Mouse (Mus musculus): ENCODE data around the gene Nasp. TPM values are rescaled to one million over a fixed set of nuclear protein-coding genes. Genes with fewer than 3 reads are reported as not detected.
"Not testable (repeated sequence)": the region's sequence is repeated elsewhere in the genome, so short reads cannot be mapped to it uniquely, and the experiment has no call there.

Nasp gene
- polyA plus RNA-seq (2015; fragmentation: Nextera tagmentation; extraction: Ambion mirVana), result 83.0 and 104 TPM in 2 replicates

DNA sequence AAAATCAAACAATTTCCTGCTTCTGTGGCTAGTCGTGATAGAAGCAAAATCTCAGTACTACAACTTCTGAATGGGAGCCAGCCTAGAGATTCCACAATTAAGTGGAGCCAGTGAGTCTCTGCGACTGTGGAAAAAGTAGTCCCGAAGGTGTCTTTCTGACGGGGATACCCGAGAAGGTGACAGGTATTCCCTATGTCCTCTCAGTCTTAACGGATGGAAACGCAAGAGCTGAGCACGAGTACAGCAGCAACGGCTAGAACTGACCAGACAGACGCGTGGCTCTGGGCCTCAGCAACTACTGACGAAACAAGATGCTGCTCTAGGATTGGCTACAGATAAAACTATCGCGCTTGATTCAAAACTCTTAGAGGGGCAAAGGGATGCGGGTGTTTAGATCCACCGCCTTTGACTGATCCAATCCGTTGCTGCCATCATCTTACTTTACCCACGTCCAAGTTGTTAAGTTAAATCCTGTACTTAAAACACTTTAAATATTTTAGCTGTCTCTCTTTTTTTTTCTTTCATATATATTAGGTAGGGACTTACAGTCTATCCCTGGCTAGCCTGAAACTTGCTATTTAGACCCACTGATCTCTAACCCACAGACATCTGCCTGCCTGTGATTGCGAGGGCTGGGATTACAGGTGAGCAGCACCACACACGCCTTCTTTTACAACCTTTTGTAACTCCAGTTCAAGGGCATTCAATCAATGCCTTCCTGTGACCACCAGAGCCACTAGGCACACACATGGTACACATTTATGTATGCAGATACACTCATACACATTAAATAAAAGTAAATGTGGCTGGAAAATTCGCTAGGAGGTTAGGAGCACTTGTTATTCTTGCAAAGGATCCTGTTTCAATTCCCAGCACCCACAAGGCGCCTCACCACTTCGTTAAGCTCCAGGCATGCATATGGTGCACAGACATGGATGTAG lies at the start of gene Nasp:
Nasp (minus strand) TSS at position 220 of the 941 bp plus-strand sequence.
- DNase-seq (peak; percentile 71), ATAC-seq (ENCODE audit: low read depth) (peak; percentile 78)
- WGBS (ENCODE audit: insufficient replicate concordance), result 7% methylated on average over 23 of the region's 23 CpGs
- Histone ChIP-seq H3K36me3 (peaks cover 13% of the 10 kb centered on the region), H3K9ac (peak within 1 kb of the TSS; percentile 90), H3K27me3 (no peaks in the 10 kb centered on the region), H3K4me3 (replicated peaks) (peak within 1 kb of the TSS; percentile 96), H3K4me1 (replicated peaks) (peaks cover 25% of the 10 kb centered on the region), H3K4me2 (peak within 1 kb of the TSS; percentile 88), H3K9me3 (replicated peaks) (no peaks in the 10 kb centered on the region), H3K27ac (peak within 1 kb of the TSS; percentile 94)

- no peak for ATAC-seq (ENCODE audit: low read depth)
- H3K4me2 ChIP-seq, result no peak overlapping the region
- H3K27me3 ChIP-seq, result peaks cover 3% of the 10 kb centered on the region; the same call in 1 of the 2 replicates
- no peak overlapping the region for H3K4me3 ChIP-seq (replicated peaks)
- H3K27ac ChIP-seq, result no peak overlapping the region
- peaks cover 20% of the 10 kb centered on the region for H3K4me1 ChIP-seq (replicated peaks)
- H3K9ac ChIP-seq, result no peak overlapping the region
- WGBS (ENCODE audit: insufficient replicate concordance), result 68% methylated on average over 3 of the region's 3 CpGs
- no peaks in the 10 kb centered on the region for H3K36me3 ChIP-seq
- no peak for DNase-seq
- no peaks in the 10 kb centered on the region for H3K9me3 ChIP-seq (replicated peaks)
These were observed 48.3 kb upstream of the Nasp start for GRCm38 (mm10) chr4:116676027-116676426.

GRCm38 (mm10) chr4:116674761-116675160 lies 47.0 kb upstream of the Nasp start:
- not testable (repeated sequence) for H3K9me3 ChIP-seq (replicated peaks); H3K4me2 ChIP-seq; H3K27me3 ChIP-seq; DNase-seq; H3K4me3 ChIP-seq (replicated peaks); ATAC-seq (ENCODE audit: low read depth); H3K36me3 ChIP-seq; H3K9ac ChIP-seq; H3K27ac ChIP-seq
- peaks cover 20% of the 10 kb centered on the region for H3K4me1 ChIP-seq (replicated peaks)
- 78% methylated on average over 6 of the region's 6 CpGs for WGBS (ENCODE audit: insufficient replicate concordance)

DNA sequence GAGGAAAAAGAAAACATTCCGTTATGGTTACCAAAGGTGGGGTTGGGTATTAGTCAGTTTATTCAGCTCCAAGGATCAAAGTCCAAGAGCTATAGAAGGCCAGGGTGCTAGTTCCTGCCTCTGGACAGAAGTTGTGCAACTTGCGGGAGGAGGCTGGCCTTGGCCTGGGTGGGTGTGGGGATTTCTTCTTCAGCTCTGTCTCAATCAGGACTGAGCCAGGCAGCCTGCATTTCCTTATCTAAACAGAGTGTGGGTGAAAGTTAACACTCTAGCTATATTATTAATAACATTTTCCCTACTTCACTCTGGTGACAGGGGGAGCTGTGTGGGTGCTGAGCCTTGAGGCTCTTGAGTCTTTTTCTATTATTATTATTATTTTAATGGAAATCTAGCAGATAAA lies 45.0 kb upstream of the Nasp start:
- no peaks in the 10 kb centered on the region for H3K9me3 ChIP-seq (replicated peaks)
- peaks cover 20% of the 10 kb centered on the region for H3K4me1 ChIP-seq (replicated peaks)
- 30% methylated on average over 2 of the region's 2 CpGs for WGBS (ENCODE audit: insufficient replicate concordance)
- ATAC-seq (ENCODE audit: low read depth) (peak; percentile 88), DNase-seq (peak; percentile 60)
- H3K27ac ChIP-seq, result peak overlapping the region; percentile 50; the same call in 1 of the 2 replicates
- H3K9ac ChIP-seq, result no peak overlapping the region
- H3K4me3 ChIP-seq (replicated peaks), result no peak overlapping the region
- no peaks in the 10 kb centered on the region for H3K36me3 ChIP-seq
- peak overlapping the region; percentile 27 for H3K4me2 ChIP-seq
- no peaks in the 10 kb centered on the region for H3K27me3 ChIP-seq

DNA sequence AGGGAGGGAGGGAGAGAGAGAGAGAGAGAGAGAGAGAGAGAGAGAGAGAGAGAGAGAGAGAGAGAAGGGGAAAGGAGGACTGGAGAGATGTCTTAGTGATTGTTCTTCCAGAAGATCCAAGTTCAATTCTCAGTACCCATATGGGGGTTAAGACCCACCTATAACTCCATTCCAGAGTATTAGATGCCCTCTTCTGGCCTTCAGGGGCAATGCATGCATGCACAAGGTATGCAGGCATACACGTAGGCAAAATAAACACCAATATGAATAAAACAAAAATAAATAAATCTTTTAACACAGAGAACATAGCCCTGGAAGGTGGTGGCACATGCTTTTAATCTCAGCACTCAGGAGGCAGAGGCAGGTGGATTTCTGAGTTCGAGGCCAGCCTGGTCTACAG lies 41.5 kb upstream of the Nasp start:
- peaks cover 24% of the 10 kb centered on the region for H3K4me1 ChIP-seq (replicated peaks)
- H3K9me3 ChIP-seq (replicated peaks), result no peaks in the 10 kb centered on the region
- H3K4me3 ChIP-seq (replicated peaks), result no peak overlapping the region
- ATAC-seq (ENCODE audit: low read depth) (no peak), DNase-seq (no peak)
- no peaks in the 10 kb centered on the region for H3K27me3 ChIP-seq
- no peak overlapping the region for H3K4me2 ChIP-seq
- WGBS (ENCODE audit: insufficient replicate concordance), result 34% methylated on average over 2 of the region's 2 CpGs
- no peaks in the 10 kb centered on the region for H3K36me3 ChIP-seq
- H3K9ac ChIP-seq, result no peak overlapping the region
- no peak overlapping the region for H3K27ac ChIP-seq

GRCm38 (mm10) chr4:116668145-116668544 lies 40.4 kb upstream of the Nasp start:
- DNase-seq, result no peak
- H3K9ac ChIP-seq, result no peak overlapping the region
- H3K4me3 ChIP-seq (replicated peaks), result no peak overlapping the region
- H3K27ac ChIP-seq, result no peak overlapping the region
- no peak for ATAC-seq (ENCODE audit: low read depth)
- no peaks in the 10 kb centered on the region for H3K27me3 ChIP-seq
- peaks cover 16% of the 10 kb centered on the region for H3K4me1 ChIP-seq (replicated peaks)
- H3K9me3 ChIP-seq (replicated peaks), result no peaks in the 10 kb centered on the region
- 23% methylated on average over 3 of the region's 3 CpGs for WGBS (ENCODE audit: insufficient replicate concordance)
- H3K36me3 ChIP-seq, result no peaks in the 10 kb centered on the region
- no peak overlapping the region for H3K4me2 ChIP-seq

- H3K4me1 ChIP-seq (replicated peaks), result peaks cover 4% of the 10 kb centered on the region; the same call in 1 of the 2 replicates
- ATAC-seq (ENCODE audit: low read depth) (no peak), DNase-seq (no peak)
- no peak overlapping the region for H3K9ac ChIP-seq
- no peaks in the 10 kb centered on the region for H3K27me3 ChIP-seq
- H3K9me3 ChIP-seq (replicated peaks), result no peaks in the 10 kb centered on the region
- H3K27ac ChIP-seq, result no peak overlapping the region
- no peak overlapping the region for H3K4me3 ChIP-seq (replicated peaks)
- WGBS (ENCODE audit: insufficient replicate concordance), result 41% methylated on average over 4 of the region's 4 CpGs
- no peak overlapping the region for H3K4me2 ChIP-seq
- H3K36me3 ChIP-seq, result no peaks in the 10 kb centered on the region
These were observed 38.9 kb upstream of the Nasp start for GRCm38 (mm10) chr4:116666625-116667024.

DNA sequence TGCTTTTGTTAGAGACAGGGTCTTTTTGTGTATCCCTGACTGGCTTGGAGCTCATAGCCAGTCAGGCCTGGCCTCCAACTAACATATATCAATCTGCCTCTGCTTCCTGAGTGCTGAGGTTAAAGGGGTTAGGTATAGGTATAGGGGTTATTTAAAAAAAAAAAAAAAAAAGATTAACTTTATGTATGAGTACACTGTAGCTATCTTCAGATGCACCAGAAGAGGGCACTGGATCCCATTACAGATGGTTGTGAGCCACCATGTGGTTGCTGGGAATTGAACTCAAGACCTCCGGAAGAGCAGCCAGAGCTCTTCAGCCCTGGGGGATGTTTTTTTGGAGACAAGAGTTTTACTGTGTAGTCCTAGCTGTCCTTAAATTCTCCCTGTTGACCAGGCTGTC lies 34.3 kb upstream of the Nasp start:
- ATAC-seq (ENCODE audit: low read depth), result no peak
- H3K27ac ChIP-seq, result no peak overlapping the region
- H3K36me3 ChIP-seq, result no peaks in the 10 kb centered on the region
- no peak overlapping the region for H3K4me3 ChIP-seq (replicated peaks)
- H3K9me3 ChIP-seq (replicated peaks), result no peaks in the 10 kb centered on the region
- H3K9ac ChIP-seq, result no peak overlapping the region
- no peak for DNase-seq
- H3K27me3 ChIP-seq, result no peaks in the 10 kb centered on the region
- no peak overlapping the region for H3K4me2 ChIP-seq
- 93% methylated on average over 1 of the region's 1 CpGs for WGBS (ENCODE audit: insufficient replicate concordance)
- peaks cover 8% of the 10 kb centered on the region for H3K4me1 ChIP-seq (replicated peaks)

GRCm38 (mm10) chr4:116660829-116661228 lies 33.1 kb upstream of the Nasp start:
- ATAC-seq (ENCODE audit: low read depth) (no peak), DNase-seq (no peak)
- WGBS (ENCODE audit: insufficient replicate concordance), result 65% methylated on average over 6 of the region's 6 CpGs

GRCm38 (mm10) chr4:116659916-116660315 lies 32.2 kb upstream of the Nasp start:
- 74% methylated on average over 6 of the region's 6 CpGs for whole genome bisulfite sequencing (ENCODE audit: insufficient replicate concordance)
- H3K27me3 ChIP-seq; H3K9me3 ChIP-seq (replicated peaks); H3K4me3 ChIP-seq (replicated peaks); H3K9ac ChIP-seq; H3K4me2 ChIP-seq; DNase-seq; H3K36me3 ChIP-seq; H3K27ac ChIP-seq; ATAC-seq (ENCODE audit: low read depth): not testable (repeated sequence)
- H3K4me1 ChIP-seq (replicated peaks), result peaks cover 27% of the 10 kb centered on the region

More at GRCm38 (mm10) chr4:116660829-116661228, 33.1 kb upstream of the Nasp start:
- Histone ChIP-seq H3K9me3 (replicated peaks) (no peaks in the 10 kb centered on the region), H3K27me3 (no peaks in the 10 kb centered on the region), H3K4me2 (no peak overlapping the region), H3K4me3 (replicated peaks) (no peak overlapping the region), H3K9ac (no peak overlapping the region), H3K4me1 (replicated peaks) (peaks cover 20% of the 10 kb centered on the region), H3K27ac (no peak overlapping the region), H3K36me3 (no peaks in the 10 kb centered on the region)

GRCm38 (mm10) chr4:116659474-116659873 lies 31.7 kb upstream of the Nasp start:
- 64% methylated on average over 2 of the region's 2 CpGs for WGBS (ENCODE audit: insufficient replicate concordance)
- Histone ChIP-seq H3K9me3 (replicated peaks) (no peaks in the 10 kb centered on the region), H3K4me2 (no peak overlapping the region), H3K9ac (no peak overlapping the region), H3K4me3 (replicated peaks) (no peak overlapping the region), H3K27me3 (no peaks in the 10 kb centered on the region), H3K4me1 (replicated peaks) (peaks cover 27% of the 10 kb centered on the region), H3K36me3 (no peaks in the 10 kb centered on the region), H3K27ac (no peak overlapping the region)
- DNase-seq (no peak), ATAC-seq (ENCODE audit: low read depth) (no peak)
